Mouse (Mus musculus) limb, embryonic 11.5 days (tissue): ENCODE measurements at regions not wholly inside any gene's neighbourhood (a gene's known extent, or its start where the extent isn't known, plus 50 kb on each side); places are given as distances from the start of the nearest gene placed in this dataset.

Experiments
- ATAC-seq: fragments of 200-750 bp; cut with Nextera tagmentation; 2 replicates; pipeline ENCODE4 v1.8.0; 2017; ENCODE audit warnings: low read depth; ENCODE audit not compliant: insufficient number of reproducible peaks, low FRiP score, low TSS enrichment
- DNase-seq: peaks from one replicate; pipeline ENCODE4 v3.0.0-alpha.2; 2015; ENCODE audit warnings: low spot score
- H3K27ac ChIP-seq: fragments of 300-500 bp; sonication (generic); replicated peaks from 2 replicates; pipeline ENCODE4 v1.5.1; 2014; ENCODE audit warnings: low read depth, mild to moderate bottlenecking, low read length
- H3K27me3 ChIP-seq: fragments of 300-500 bp; sonication (generic); 2 replicates; pipeline ENCODE4 v1.6.1; 2014; ENCODE audit warnings: mild to moderate bottlenecking, low read length, mixed read lengths; ENCODE audit not compliant: control insufficient read depth, insufficient read depth
- H3K36me3 ChIP-seq: fragments of 300-500 bp; sonication (generic); 2 replicates; pipeline ENCODE4 v1.6.1; 2014; ENCODE audit warnings: mild to moderate bottlenecking, low read length, moderate library complexity, mixed read lengths; ENCODE audit not compliant: control insufficient read depth, insufficient read depth
- H3K4me1 ChIP-seq: fragments of 300-500 bp; sonication (generic); 2 replicates; pipeline ENCODE4 v1.6.1; 2014; ENCODE audit warnings: low read length, mixed read lengths; ENCODE audit not compliant: control insufficient read depth, insufficient read depth
- H3K4me2 ChIP-seq: fragments of 300-500 bp; sonication (generic); 2 replicates; pipeline ENCODE4 v1.6.1; 2014; ENCODE audit warnings: low read depth, mild to moderate bottlenecking, moderate library complexity; ENCODE audit not compliant: severe bottlenecking
- H3K4me3 ChIP-seq: fragments of 300-500 bp; sonication (generic); 2 replicates; pipeline ENCODE4 v1.5.1; 2014; ENCODE audit warnings: low read depth, low read length
- H3K9ac ChIP-seq: fragments of 300-500 bp; sonication (generic); 2 replicates; pipeline ENCODE4 v1.6.1; 2014; ENCODE audit warnings: mild to moderate bottlenecking, low read length
- H3K9me3 ChIP-seq: fragments of 300-500 bp; sonication (generic); 2 replicates; pipeline ENCODE4 v1.6.1; 2016; ENCODE audit warnings: low read length; ENCODE audit not compliant: control insufficient read depth
- WGBS: fragments of 180-500 bp; shearing (Covaris S2); extraction: QIAGEN DNeasy Blood & Tissue Kit; methylation state at CpG from one replicate; pipeline ENCODE4 v1.1.7; 2014; 5-methylcytosine and 5-hydroxymethylcytosine counted together

GRCm38 (mm10) chrX:12251853-12252679 is 91.9 kb upstream of the Bcor start:
- Histone ChIP-seq H3K36me3 (no peaks in the 10 kb centered on the region), H3K27ac (no peak overlapping the region), H3K9me3 (no peaks in the 10 kb centered on the region), H3K4me1 (no peaks in the 10 kb centered on the region), H3K4me2 (peak overlapping the region; percentile 27), H3K27me3 (no peaks in the 10 kb centered on the region), H3K9ac (no peak overlapping the region), H3K4me3 (no peak overlapping the region)
- DNase-seq (peak; percentile 72), ATAC-seq (no peak)
- 20% methylated on average over 32 of the region's 32 CpGs for WGBS

- Histone ChIP-seq H3K9me3 (no peaks in the 10 kb centered on the region), H3K4me1 (no peaks in the 10 kb centered on the region), H3K36me3 (no peaks in the 10 kb centered on the region), H3K4me2 (peak overlapping the region; percentile 27), H3K4me3 (no peak overlapping the region), H3K27me3 (no peaks in the 10 kb centered on the region), H3K27ac (no peak overlapping the region), H3K9ac (no peak overlapping the region; the same call in 1 of the 2 replicates)
- no peak for ATAC-seq
- DNase-seq = no peak
- WGBS = 18% methylated on average over 16 of the region's 16 CpGs
Measured at GRCm38 (mm10) chrX:12252680-12253021, 92.5 kb upstream of the Bcor start.

GRCm38 (mm10) chrX:12256758-12257157 is 96.6 kb upstream of the Bcor start:
- H3K9me3 ChIP-seq = no peaks in the 10 kb centered on the region
- H3K27me3 ChIP-seq = no peaks in the 10 kb centered on the region
- no peak overlapping the region for H3K9ac ChIP-seq
- ATAC-seq (no peak), DNase-seq (no peak)
- no peak overlapping the region for H3K27ac ChIP-seq
- H3K4me2 ChIP-seq = no peak overlapping the region
- H3K4me1 ChIP-seq = no peaks in the 10 kb centered on the region
- no peaks in the 10 kb centered on the region for H3K36me3 ChIP-seq
- WGBS = 89% methylated on average over 8 of the region's 8 CpGs
- no peak overlapping the region for H3K4me3 ChIP-seq

- no peak for DNase-seq
- Histone ChIP-seq H3K9me3 (no peaks in the 10 kb centered on the region), H3K4me3 (no peak overlapping the region), H3K36me3 (no peaks in the 10 kb centered on the region), H3K9ac (no peak overlapping the region), H3K27me3 (no peaks in the 10 kb centered on the region), H3K27ac (no peak overlapping the region), H3K4me2 (no peak overlapping the region), H3K4me1 (no peaks in the 10 kb centered on the region)
- ATAC-seq = no peak
- WGBS = 84% methylated on average over 6 of the region's 6 CpGs
Measured at GRCm38 (mm10) chrX:12263834-12264233, 103.7 kb upstream of the Bcor start.

- H3K4me2 ChIP-seq = no peak overlapping the region
- H3K4me1 ChIP-seq = peaks cover 7% of the 10 kb centered on the region; the same call in 1 of the 2 replicates
- no peak overlapping the region for H3K4me3 ChIP-seq
- DNase-seq (no peak), ATAC-seq (no peak)
- H3K9ac ChIP-seq = no peak overlapping the region
- H3K27ac ChIP-seq = no peak overlapping the region
- H3K9me3 ChIP-seq = no peaks in the 10 kb centered on the region
- H3K36me3 ChIP-seq = no peaks in the 10 kb centered on the region
- H3K27me3 ChIP-seq = peaks cover 10% of the 10 kb centered on the region; the same call in 1 of the 2 replicates
- WGBS = 72% methylated on average over 4 of the region's 4 CpGs
Measured at GRCm38 (mm10) chrX:12284741-12285140, 124.6 kb upstream of the Bcor start.

GRCm38 (mm10) chrX:12285141-12285540 is 125.0 kb upstream of the Bcor start:
- no peak overlapping the region for H3K4me2 ChIP-seq
- DNase-seq (no peak), ATAC-seq (no peak)
- no peaks in the 10 kb centered on the region for H3K36me3 ChIP-seq
- H3K9ac ChIP-seq = no peak overlapping the region
- H3K27me3 ChIP-seq = peaks cover 10% of the 10 kb centered on the region; the same call in 1 of the 2 replicates
- peaks cover 7% of the 10 kb centered on the region; the same call in 1 of the 2 replicates for H3K4me1 ChIP-seq
- no peaks in the 10 kb centered on the region for H3K9me3 ChIP-seq
- WGBS = 42% methylated on average over 5 of the region's 5 CpGs
- H3K27ac ChIP-seq = no peak overlapping the region
- no peak overlapping the region for H3K4me3 ChIP-seq

- H3K9me3 ChIP-seq = no peaks in the 10 kb centered on the region
- DNase-seq = peak; percentile 64
- ATAC-seq = peak; percentile 71; the same call in 1 of the 2 replicates
- peak overlapping the region; percentile 61; the same call in 1 of the 2 replicates for H3K27ac ChIP-seq
- H3K9ac ChIP-seq = no peak overlapping the region
- H3K36me3 ChIP-seq = no peaks in the 10 kb centered on the region
- 0 out of 2 replicates have a peak overlapping the region, but pooled peaks have one; percentile 5 for H3K4me2 ChIP-seq
- peaks cover 10% of the 10 kb centered on the region; the same call in 1 of the 2 replicates for H3K27me3 ChIP-seq
- H3K4me1 ChIP-seq = peaks cover 7% of the 10 kb centered on the region; the same call in 1 of the 2 replicates
- H3K4me3 ChIP-seq = no peak overlapping the region
- 19% methylated on average over 24 of the region's 24 CpGs for WGBS
Measured at GRCm38 (mm10) chrX:12285976-12286909, 126.1 kb upstream of the Bcor start.

- H3K27ac ChIP-seq = peak overlapping the region; percentile 61
- ATAC-seq = 0 out of 2 replicates have a peak, but pooled peaks have one; percentile 4
- 17% methylated on average over 17 of the region's 18 CpGs for WGBS
Measured at GRCm38 (mm10) chrX:12286910-12287522, 126.9 kb upstream of the Bcor start.

More at GRCm38 (mm10) chrX:12286910-12287522, 126.9 kb upstream of the Bcor start:
- Histone ChIP-seq H3K9ac (no peak overlapping the region), H3K4me1 (peaks cover 7% of the 10 kb centered on the region; the same call in 1 of the 2 replicates), H3K4me3 (no peak overlapping the region), H3K27me3 (peaks cover 10% of the 10 kb centered on the region; the same call in 1 of the 2 replicates), H3K4me2 (no peak overlapping the region; the same call in 1 of the 2 replicates), H3K36me3 (no peaks in the 10 kb centered on the region), H3K9me3 (no peaks in the 10 kb centered on the region)
- DNase-seq = no peak
